Mouse (Mus musculus) kidney, postnatal 36 days (tissue): Measurements from ENCODE around the gene Lin7a.

Experiments used
- DNase-seq, 2 experiments: peaks; one replicate each; pipeline ENCODE4 v3.0.0; 2021 to 2022; ENCODE audit warnings: mixed read lengths in 2 of 2

Lin7a gene

GRCm38 (mm10) chr10:107341151-107341550 is 69.7 kb downstream of the Lin7a start:
- DNase-seq: peak in 1 of 2 experiments; percentile 3

- no peak for DNase-seq
These were observed 72.7 kb downstream of the Lin7a start for GRCm38 (mm10) chr10:107344200-107344599.

GRCm38 (mm10) chr10:107347842-107348241 is 76.4 kb downstream of the Lin7a start:
- no peak for DNase-seq

- no peak for DNase-seq
These were observed 80.4 kb downstream of the Lin7a start for GRCm38 (mm10) chr10:107351696-107352485.

- DNase-seq: no peak
These were observed 82.0 kb downstream of the Lin7a start for GRCm38 (mm10) chr10:107353483-107353882.

- DNase-seq: no peak
These were observed 87.1 kb downstream of the Lin7a start for GRCm38 (mm10) chr10:107358443-107359040.

- no peak for DNase-seq
These were observed 87.8 kb downstream of the Lin7a start for GRCm38 (mm10) chr10:107359296-107359695.

- peak; percentile 59 to 64 for DNase-seq
These were observed 90.1 kb downstream of the Lin7a start for GRCm38 (mm10) chr10:107361546-107361945.

- DNase-seq: no peak
These were observed 90.5 kb downstream of the Lin7a start for GRCm38 (mm10) chr10:107362026-107362425.

GRCm38 (mm10) chr10:107363049-107363816 is 91.7 kb downstream of the Lin7a start:
- DNase-seq: no peak

- no peak for DNase-seq
These were observed 105.7 kb downstream of the Lin7a start for GRCm38 (mm10) chr10:107377218-107377617.

GRCm38 (mm10) chr10:107381143-107381746 is 109.8 kb downstream of the Lin7a start:
- DNase-seq: no peak

GRCm38 (mm10) chr10:107383825-107384224 is 112.3 kb downstream of the Lin7a start:
- no peak for DNase-seq

GRCm38 (mm10) chr10:107389505-107389904 is 118.0 kb downstream of the Lin7a start:
- peak; percentile 49 to 75 for DNase-seq

- no peak for DNase-seq
These were observed 133.9 kb downstream of the Lin7a start for GRCm38 (mm10) chr10:107405347-107405746.

GRCm38 (mm10) chr10:107418306-107418705 is 146.8 kb downstream of the Lin7a start:
- DNase-seq: no peak

- no peak for DNase-seq
These were observed 165.5 kb downstream of the Lin7a start for GRCm38 (mm10) chr10:107436967-107437366.

GRCm38 (mm10) chr10:107442781-107443180 is 171.3 kb downstream of the Lin7a start:
- DNase-seq: peak; percentile 4 to 48

GRCm38 (mm10) chr10:107449496-107450330 is 178.2 kb downstream of the Lin7a start:
- no peak for DNase-seq

- DNase-seq: no peak
These were observed 196.3 kb downstream of the Lin7a start for GRCm38 (mm10) chr10:107467819-107468218.
